Mouse (Mus musculus) layer of hippocampus, adult 9-11 months (tissue): ENCODE data around the gene Ccdc117.
A peak's percentile ranks its signal among the peaks of the same experiment; 100 is the strongest.
"Not testable (repeated sequence)": the region's sequence is repeated elsewhere in the genome, so short reads cannot be mapped to it uniquely, and the experiment has no call there.

Experiments used
- DNase-seq: peaks from one replicate; pipeline ENCODE4 v3.0.0; 2022

Gene Ccdc117

DNA sequence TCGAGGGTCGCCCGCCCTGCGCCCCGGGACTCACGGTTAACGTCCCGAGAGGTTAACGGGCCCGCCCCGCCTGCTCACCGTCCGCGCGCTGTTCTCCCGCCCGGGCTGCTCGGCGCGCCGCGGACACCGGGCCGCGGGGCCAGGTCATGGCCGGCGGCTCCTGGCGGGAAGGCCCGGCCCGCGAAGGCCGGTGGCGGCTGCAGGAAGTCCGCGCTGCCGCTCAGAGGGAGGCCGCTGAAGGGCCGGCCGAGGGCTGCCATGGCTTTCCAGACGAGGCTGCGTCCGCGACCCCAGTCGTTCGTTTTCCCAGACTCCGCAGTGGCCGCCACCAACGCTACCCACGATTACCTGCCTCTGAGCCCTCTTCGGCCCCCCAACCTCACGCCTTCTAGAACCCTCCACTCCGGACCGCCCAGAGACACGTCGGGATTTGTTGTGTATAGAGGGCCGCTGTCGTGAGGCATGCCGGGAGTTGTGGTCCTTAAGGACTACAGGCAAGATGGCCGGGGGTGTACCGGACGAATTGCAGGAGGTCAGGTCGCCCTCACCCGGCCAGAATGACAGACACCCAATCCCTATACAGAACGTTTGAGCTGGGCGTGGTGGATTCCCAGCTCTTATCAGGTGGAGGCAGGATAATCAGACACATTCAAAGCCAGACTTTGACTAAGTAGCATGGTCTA lies at the start of gene Ccdc117:
Gene Ccdc117, minus strand, starts transcription at position 389 of the 683 bp plus-strand sequence.
- peak; percentile 93 for DNase-seq

DNA sequence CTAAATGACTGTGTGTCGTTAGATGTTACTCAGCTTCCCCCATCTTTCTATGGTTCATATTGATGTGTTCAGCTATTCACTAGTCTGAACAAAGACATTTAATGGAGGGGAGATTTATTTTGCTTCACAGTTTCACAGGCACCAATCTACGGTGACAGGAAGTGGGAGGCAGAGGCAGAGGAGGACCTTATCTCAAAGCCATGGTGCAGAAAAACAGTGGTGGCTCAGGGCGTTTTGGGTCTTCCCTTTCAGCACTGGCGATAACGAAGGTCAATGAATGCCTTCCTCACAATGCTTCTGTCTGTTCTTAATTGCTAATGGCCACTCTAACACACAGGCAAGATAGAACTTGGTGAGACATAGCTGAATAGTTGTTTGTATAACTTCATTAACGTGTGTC lies 33.1 kb upstream of the Ccdc117 start:
- DNase-seq: no peak

DNA sequence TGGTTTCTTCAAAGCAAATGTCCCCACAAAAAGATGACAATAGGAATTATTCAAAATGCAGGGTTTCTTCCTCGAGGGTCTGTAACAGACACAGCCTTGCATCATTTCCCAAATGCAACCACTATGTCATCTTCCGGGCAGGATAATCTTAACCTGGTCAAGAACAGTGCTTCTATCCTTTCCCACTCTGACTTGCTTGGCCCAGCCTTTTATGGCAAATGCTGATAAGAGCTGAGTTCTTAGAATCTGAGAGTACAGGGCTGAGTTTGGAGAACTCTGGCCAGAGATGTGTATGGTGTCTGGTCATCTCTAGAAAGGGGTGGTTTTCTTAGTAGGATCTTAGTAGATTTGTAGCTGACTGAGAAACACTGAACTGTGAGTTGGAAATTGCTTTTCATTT lies 31.8 kb upstream of the Ccdc117 start:
- no peak for DNase-seq

DNA sequence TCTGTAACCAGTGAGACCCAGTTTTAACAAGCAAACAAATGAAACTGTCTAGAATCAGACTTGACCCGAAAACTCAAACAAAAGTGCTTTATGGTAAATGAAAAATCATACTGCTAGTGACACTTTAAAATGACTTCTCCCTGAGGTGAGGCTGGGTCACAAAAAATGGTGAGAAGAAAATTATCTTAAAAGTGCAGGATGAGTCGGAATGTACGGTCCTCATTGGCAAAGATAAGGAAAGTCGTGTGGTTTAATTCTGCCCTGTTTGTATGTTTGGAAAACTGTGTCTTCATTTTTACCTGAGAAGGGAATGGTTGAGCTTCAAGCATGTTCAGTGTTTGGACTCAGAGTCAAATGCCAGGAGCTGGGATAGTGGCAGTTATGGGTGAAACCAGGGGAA lies 29.9 kb upstream of the Ccdc117 start:
- DNase-seq: no peak

DNA sequence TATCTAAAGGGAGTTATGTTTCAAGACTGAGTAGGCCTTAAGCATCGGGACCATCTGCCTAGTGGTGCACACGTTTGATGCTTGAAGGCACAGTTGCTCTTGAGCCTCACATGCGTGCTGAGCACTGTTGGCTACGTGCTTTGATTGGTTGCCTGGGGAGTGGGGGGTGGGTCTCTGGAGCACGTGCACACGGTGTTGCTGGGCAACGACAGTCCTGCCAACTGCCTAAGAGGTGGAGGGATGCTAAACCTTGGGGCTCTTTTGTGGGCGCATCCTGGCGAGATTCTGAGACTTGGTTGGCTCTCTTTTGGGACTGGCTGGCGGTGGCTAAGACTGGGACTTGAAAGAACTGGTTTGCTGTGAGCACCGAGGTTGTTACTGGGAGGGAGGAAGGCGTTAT lies 27.5 kb upstream of the Ccdc117 start, which contains the start of gene Ankrd36:
Gene Ankrd36, plus strand, starts transcription at position 211 of the 400 bp plus-strand sequence.
- DNase-seq: no peak

GRCm38 (mm10) chr11:5568082-5568481 lies 26.1 kb upstream of the Ccdc117 start:
- DNase-seq: no peak

GRCm38 (mm10) chr11:5567654-5568053 lies 25.7 kb upstream of the Ccdc117 start:
- DNase-seq: no peak

GRCm38 (mm10) chr11:5566506-5566905 lies 24.5 kb upstream of the Ccdc117 start:
- no peak for DNase-seq

- DNase-seq: no peak
These were observed 23.6 kb upstream of the Ccdc117 start for GRCm38 (mm10) chr11:5565596-5565995.

- DNase-seq: no peak
These were observed 21.9 kb upstream of the Ccdc117 start for GRCm38 (mm10) chr11:5563898-5564297.

GRCm38 (mm10) chr11:5562625-5563268 lies 20.8 kb upstream of the Ccdc117 start:
- no peak for DNase-seq

- DNase-seq: no peak
These were observed 18.3 kb upstream of the Ccdc117 start for GRCm38 (mm10) chr11:5560273-5560672.

DNA sequence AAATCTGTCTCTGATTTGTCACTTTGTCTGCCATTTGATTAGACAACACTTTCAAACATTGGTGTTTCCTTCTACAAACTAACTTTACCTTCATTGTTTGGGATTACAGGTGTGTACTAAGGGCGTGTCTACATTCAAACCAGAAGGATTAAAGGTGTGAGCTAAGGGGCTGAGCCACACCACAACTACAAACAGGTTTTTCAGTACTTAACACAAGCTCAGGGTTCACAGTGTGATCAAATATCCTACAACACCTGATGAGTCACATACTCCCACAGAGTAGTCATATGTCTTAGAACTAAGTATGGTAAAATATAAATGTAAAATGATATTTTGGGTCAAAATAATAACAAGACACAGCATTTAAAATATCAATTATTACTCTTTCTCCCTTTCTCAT lies 9.9 kb upstream of the Ccdc117 start:
- DNase-seq: no peak

DNA sequence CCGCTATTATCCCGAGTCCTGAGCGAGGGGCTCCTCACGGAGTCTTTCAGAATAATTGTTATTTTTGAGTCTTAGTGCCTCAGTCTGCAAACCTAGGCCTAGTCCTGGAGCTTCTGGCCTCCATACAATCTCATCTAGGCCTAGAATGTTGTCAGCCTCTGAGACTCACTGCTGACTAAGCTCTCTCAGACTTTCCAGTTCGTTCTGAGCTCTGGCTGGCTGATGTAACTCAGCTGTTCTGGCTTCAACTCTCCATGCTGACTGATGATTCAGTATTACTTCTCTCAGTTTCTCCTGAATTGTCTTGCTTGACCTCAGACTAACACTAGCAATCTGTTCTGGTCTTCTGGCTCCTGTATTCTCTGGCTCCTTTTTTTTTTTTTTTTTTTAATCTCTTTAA lies 9.4 kb upstream of the Ccdc117 start:
- no peak for DNase-seq

- no peak for DNase-seq
These were observed 4.7 kb upstream of the Ccdc117 start for GRCm38 (mm10) chr11:5546693-5547092.

DNA sequence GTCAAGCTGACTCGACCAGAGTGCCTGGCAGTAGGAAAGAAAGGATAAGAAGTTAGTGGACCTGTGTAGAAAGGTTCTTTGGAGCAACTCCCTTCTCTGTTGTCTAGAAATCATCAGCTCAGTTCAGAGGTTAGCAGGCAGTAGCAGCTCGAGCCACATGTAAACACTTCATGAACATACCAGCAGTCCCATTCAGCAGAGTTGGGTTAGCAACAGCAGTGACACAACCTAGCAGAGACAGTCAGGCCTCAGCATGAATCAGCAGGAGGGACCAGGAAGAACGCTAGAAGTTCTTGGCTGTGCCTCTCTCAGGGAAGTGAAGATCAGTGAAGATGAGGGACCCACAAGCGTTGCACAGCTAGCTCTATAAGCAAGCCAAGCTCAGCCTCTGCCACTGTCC lies 3.5 kb upstream of the Ccdc117 start:
- no peak for DNase-seq

GRCm38 (mm10) chr11:5544709-5545108 lies 2.7 kb upstream of the Ccdc117 start:
- DNase-seq: not testable (repeated sequence)

- no peak for DNase-seq
These were observed 1.3 kb upstream of the Ccdc117 start for GRCm38 (mm10) chr11:5543281-5543680.

DNA sequence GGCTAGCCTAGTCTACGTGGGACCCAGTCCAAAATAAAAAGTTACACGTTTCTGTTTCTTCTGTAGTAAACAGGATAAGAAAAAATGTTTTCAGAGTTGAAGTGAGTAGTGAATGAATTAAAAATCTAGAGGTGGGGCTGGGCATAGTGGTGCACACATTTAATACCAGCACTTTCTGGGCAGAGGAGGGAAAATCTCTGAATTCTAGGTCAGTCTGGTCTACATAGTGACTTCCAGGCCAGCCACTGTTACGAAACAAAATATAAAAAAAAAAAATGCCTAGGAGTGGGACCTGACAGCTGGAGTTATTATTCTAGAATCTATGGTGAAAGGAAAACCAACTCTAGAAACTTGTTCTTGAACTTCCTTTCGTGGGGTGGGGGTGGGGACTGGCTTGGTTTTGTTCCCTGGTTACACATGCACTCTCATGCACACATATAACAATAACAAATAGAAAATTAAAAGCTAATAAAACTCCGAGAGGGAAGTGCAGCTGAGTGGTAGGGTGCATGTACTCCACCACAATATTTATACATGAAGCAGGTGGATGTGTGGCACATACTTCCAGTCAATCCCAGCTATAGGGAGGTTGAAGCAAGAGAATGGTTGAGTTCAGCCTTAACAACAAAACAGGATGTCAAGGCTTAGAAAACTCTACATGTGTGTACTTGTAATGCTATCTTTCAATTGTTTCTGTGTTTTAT lies 647 bp upstream of the Ccdc117 start:
- no peak for DNase-seq

- DNase-seq: no peak
These were observed 673 bp downstream of the Ccdc117 start for GRCm38 (mm10) chr11:5541230-5541798.

GRCm38 (mm10) chr11:5540331-5540730 lies 1.7 kb downstream of the Ccdc117 start:
- DNase-seq: no peak

DNA sequence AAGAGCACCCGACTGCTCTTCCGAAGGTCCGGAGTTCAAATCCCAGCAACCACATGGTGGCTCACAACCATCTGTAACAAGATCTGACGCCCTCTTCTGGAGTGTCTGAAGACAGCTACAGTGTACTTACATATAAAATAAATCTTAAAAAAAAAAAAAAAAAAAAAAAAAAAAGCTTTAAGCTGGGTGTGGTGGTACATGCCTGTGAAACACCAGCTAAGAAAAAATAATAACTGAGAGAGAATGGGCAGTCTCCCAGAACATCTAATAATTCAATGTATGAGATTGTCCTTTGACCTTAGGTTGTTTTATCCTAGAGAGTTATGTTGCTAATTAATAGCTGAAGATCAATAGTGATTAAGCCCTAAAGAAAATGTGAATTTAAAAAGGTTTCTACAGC lies 4.5 kb downstream of the Ccdc117 start:
- not testable (repeated sequence) for DNase-seq

DNA sequence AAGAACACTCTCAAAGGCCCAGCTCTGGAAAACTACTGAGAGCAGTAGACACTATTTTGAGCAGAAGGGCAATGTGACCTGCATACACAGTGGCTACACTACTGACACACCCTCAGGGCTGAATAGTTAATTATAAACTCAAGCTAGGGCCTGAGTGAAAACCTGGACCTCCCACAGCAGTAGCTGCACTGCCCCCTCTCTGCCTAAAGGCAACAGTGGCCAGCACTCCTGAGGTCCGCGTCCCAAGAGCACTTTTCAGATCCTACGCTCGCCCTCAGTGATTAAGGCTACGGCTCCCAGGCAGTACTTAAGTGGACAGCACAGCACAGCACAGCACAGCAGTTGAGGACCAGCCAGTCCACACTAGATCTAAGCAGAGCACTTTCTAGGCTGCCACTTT lies 8.9 kb downstream of the Ccdc117 start:
- no peak for DNase-seq

DNA sequence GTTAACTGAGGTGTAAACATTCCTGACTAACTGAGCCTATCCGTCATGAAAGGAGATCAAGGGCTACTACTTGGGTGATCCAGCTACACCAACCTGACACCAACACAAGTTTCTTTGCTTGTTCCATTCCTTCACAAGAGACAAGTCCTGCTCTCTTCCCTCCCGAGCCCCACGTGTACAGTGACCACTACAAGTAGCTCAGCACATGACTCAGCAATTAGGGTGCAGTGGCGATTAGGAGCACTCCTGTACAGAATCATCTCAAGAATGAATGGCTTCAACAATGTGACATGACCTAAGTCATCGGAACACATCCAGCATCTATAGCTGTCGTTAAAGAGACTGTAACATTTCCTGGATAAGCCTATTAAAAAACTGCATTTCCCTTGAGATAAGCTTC lies 11.3 kb downstream of the Ccdc117 start:
- no peak for DNase-seq
